Mouse (Mus musculus) frontal cortex, postnatal 36 days (tissue): Measurements from ENCODE around the gene Gm17490.
"Not testable (repeated sequence)": the region's sequence is repeated elsewhere in the genome, so short reads cannot be mapped to it uniquely, and the experiment has no call there.

ENCODE experiments used
- DNase-seq, 2 experiments: peaks; one replicate each; pipeline ENCODE4 v3.0.0; 2022; ENCODE audit warnings: low spot score in 2 of 2

Gm17490 gene

GRCm38 (mm10) chr2:11635035-11635434 lies 9.0 kb upstream of the Gm17490 start:
- no peak for DNase-seq

GRCm38 (mm10) chr2:11623726-11624125 lies 2.3 kb downstream of the Gm17490 start:
- no peak for DNase-seq

GRCm38 (mm10) chr2:11623173-11623572 lies 2.9 kb downstream of the Gm17490 start:
- no peak for DNase-seq

- no peak for DNase-seq
Measured at GRCm38 (mm10) chr2:11619598-11619997, 6.5 kb downstream of the Gm17490 start.

GRCm38 (mm10) chr2:11616846-11617245 lies 9.2 kb downstream of the Gm17490 start:
- DNase-seq = no peak

- DNase-seq = not testable (repeated sequence)
Measured at GRCm38 (mm10) chr2:11612939-11613338, 13.1 kb downstream of the Gm17490 start.

DNA sequence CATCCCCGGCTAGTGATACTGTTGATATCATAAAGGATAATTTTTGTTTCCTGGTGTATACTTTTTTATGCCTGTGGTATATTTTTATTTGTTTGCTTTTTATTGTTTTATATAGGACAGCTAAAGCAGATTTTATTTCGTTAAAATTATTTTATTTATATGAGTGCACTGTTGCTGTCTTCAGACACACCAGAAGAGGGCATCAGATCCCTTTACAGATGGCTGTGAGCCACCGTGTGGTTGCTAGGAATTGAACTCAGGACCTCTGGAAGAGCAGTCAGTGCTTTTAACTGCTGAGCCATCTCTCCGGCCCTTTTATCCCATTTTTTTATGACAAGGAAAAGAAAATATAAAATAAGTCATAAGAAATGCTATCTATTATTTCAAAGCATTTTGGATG lies 19.3 kb downstream of the Gm17490 start:
- DNase-seq = not testable (repeated sequence)

GRCm38 (mm10) chr2:11604911-11605310 lies 21.2 kb downstream of the Gm17490 start:
- no peak for DNase-seq

DNA sequence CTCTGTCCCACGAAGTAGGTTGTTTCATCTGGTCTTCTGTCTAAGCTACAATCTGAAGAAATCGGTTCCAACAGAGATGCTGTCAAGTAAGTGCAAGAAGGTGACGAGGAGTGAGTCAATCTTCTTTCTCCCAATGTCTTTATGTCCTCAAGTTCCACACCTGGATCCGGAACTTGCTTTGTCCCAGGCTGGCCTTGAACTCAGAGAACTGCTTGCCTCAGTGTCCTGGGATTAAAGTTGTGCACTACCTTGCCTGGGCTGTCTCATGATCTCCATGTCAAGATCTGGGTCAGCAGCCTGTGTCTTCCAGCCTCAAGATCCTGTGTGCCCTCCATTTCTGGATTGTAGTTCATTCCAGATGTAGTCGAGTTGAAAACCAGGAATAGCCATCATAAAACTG lies 22.0 kb downstream of the Gm17490 start, which contains the start of gene Rbm17:
Rbm17 (minus strand) TSS at position 101 of the 400 bp plus-strand sequence.
- DNase-seq = no peak

DNA sequence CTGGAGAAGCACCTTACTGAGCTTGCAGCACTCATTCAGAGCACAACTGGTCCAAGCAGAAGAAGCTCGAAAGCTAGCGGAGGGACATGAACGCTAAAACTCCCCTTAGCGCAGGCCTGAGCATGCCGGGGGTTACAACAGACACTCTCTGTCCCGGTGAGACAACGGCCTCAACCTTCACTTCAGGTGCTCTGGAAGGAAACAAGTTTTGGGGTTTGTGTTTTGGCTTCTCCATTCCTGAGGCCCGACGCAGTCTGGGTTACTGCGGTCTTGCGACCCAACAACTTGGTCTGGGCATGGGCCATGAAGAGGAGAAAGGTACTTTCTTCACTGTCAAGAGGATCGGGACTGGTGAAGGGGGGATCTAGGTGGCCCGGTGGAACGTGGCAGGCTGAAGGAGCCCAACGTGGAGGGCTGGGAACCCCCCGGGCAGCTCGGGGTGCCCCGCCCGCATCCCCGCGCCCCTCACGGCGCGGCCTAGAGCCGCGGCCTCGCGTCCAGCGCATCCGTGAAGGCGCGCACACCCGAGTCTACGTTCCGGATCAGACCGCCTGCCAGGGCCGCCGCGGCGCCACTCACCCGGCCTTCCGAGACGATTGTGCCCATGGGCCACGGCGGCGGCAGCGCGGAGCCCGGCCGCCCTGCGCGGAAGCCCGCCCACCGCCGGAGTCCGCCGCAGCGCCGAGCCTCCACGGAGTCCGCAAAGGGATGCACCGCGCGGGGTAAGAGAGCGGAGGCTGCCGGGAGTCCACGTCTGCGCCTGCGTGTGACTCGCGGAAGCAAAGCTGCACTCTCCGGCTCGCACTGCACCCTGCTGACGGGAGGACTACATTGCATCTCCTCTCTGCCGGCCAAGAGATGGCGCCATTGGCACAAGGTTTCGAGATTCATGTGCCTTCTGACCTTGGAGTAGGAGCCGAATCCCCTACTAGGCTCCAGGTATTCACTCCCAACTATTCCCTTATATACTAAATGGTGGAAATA lies 23.3 kb downstream of the Gm17490 start:
- DNase-seq = peak; percentile 97

DNA sequence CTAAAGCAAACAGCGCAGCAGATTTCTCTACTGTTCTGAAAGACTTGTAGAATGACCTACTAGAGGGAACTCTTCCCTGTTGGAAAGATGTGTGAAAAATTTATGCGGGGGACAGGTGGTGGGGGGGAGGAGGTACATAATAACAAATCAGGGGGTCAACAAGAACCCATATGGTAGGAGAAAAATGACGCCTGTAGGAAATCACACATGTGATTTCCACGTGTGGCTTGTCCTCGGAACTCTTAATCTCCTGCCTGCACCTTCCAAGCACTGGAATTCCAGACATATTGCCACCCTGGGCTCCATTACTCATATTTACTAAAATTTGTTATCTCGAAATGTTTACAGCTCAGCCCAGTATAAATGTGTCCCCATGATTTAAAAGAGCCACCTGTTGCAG lies 24.3 kb downstream of the Gm17490 start:
- DNase-seq = no peak

DNA sequence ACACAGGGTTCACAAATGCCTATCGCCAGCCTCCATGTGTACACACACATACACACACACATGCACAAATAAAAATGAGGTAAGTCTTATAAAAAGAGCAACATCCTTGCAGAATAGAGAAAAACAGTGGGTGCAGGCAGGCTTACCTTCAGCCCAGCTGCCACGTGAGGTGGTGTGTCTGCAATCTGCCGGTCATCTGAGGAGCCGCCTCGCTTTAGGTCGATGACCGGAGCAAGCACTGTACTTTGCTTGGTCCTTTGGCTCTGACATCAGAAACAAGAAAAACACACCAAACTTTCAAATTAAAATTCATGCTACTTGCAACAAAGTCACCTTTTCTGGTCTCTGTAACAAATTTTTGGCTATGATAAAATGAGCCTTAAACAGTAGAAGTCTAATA lies 28.2 kb downstream of the Gm17490 start:
- no peak for DNase-seq

DNA sequence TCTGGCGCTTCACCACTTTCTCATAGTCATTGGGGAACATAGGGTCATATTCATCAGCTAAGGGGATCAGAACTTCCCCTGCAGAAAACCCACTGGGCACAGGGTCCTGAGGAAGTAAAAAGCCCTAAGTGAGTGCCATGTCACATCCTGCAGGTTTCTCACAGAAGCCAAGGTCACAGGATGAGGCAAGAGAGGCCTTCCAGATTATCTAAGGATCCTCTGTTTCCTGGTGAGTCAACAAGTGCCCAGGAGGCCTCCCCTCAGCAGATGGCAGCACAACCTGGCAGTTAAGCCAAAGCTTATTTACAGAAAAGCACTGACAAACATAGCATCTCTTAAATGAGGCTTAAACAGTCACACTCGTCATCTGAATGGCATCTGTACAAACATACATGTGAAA lies 29.4 kb downstream of the Gm17490 start:
- DNase-seq = no peak

- DNase-seq = no peak
Measured at GRCm38 (mm10) chr2:11587996-11588395, 38.1 kb downstream of the Gm17490 start.

- DNase-seq = peak in 1 of 2 experiments; percentile 5
Measured at GRCm38 (mm10) chr2:11579399-11579798, 46.7 kb downstream of the Gm17490 start.

GRCm38 (mm10) chr2:11578187-11578586 lies 47.9 kb downstream of the Gm17490 start:
- no peak for DNase-seq
